Mouse (Mus musculus): Measurements from ENCODE around the gene Ebi3. TPM values are rescaled to one million over a fixed set of nuclear protein-coding genes. Genes with fewer than 3 reads are reported as not detected.

Gene Ebi3
- polyA plus RNA-seq (2015; fragmentation: Nextera tagmentation; extraction: Ambion mirVana) = 2.4 and 3.5 TPM in 2 replicates

GRCm38 (mm10) chr17:55952447-55953027 is at the start of gene Ebi3:
Gene Ebi3 (plus strand): TSS chr17:55952640.

DNA sequence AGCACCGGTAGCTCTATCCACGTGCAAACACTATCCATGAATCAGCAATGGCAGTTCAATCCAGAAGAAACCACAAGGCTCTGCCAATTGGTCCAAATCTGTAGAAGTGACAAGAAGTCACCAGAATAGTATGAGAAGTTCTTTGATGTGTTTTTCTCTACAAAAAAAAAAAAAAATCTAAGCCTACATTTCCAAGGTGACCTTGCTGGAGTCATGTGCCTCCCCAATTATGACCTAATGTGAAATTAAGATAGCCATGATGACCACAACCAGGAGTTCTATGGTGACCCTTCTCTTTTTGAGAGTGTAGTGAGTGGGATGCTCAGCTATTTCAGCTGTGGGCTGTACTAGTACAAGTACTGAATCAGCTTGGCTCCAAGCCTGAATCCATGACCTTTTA is 3.0 kb upstream of the Ebi3 start, which contains the start of gene Zfp119b:
Gene Zfp119b (minus strand): TSS at position 101 of the 400 bp plus-strand sequence.

GRCm38 (mm10) chr17:55958918-55959728 is 6.7 kb downstream of the Ebi3 start, which contains the start of gene Yju2:
Gene Yju2 (plus strand): TSS chr17:55959099.

DNA sequence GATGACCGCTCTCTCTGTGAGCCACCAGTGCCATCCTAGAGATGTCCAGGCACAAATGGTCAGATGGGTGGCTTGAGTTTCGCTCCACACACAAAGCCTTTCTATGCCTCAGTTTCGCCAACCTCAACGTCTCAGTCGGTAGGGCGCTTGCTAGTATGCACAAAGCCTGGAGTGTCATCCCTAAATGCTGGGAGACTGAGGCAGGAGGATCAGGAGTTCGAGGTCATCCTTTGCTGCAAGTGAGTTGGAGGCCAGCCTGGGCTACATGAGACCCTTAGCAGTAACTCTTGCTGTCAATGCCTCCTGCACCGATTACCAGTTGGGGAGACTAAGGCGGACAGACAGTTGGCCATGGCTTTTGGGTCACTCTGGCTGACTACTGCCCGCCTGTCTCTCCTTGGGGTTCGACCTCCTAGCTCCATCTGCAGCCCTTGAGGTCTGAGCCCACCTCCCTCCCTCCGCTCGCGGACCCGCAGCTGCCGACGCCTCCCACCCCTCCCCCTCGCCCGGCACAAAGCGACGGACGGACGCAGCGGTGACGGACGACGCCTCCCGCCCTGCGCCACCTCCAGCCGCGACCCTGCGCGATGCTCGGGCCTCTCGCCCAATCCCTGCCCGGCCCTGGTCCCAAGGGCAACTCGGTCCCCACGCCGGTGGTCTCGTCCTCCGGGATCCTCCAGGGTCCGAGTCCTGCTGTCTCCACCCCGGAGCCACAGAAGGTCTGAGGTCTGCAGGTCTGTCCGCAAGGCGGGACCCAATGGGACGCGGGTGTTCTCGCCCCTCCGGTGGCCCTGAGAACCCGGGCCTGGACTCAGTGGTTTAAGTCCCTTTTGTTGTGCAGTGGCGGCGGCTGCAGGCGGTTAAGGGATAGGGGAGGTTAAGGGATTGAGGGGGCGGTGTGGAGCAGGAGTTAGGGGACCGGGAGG is 17.8 kb downstream of the Ebi3 start, which contains the start of gene Shd:
Gene Shd (plus strand): TSS at position 502 of the 926 bp plus-strand sequence.

GRCm38 (mm10) chr17:55986030-55986961 is 33.9 kb downstream of the Ebi3 start, which contains the start of gene Fsd1:
Gene Fsd1 (plus strand): TSS chr17:55986509.

DNA sequence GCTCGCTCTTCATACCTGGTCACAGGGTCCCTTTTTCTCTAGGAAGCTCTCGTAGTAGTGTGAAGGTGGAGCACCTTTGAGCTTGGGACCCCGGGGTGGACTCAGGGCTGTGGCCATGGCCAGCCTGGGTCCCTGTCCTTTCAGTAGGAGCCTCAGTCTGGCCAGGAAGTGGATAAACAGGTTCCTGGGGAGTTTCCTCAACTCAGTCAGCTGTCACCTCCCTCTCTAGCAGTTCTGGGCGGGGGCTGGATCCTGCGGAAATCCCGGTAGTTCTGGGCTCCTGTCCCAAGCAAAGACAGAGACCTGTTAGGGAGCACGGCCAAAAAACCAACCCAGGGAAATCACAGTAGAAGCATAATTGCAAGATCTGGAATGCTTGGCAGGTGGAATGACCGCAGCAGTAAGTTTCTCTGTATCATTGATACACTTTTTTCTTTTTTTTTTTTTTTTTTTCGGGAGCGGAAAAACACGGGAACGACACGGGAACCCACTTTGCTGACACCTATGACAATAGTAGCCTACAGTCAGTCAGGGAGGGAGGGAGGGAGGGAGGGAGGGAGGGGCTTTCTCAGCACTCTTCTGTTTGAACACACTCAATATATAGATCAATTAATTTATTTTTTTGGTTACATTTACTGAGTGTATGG is 53.1 kb downstream of the Ebi3 start, which contains the start of the genes Stap2 and Mpnd:
Gene Stap2 (minus strand): TSS at position 170 of the 647 bp plus-strand sequence.
Gene Mpnd (plus strand): TSS at position 297 of the 647 bp plus-strand sequence.

Other genes with a start within 250 kb of the Ebi3 start
- 6.4 and 9.7 TPM in 2 replicates for gene Pot1b, start 240.0 kb upstream of the Ebi3 start, polyA plus RNA-seq (2015; fragmentation: Nextera tagmentation; extraction: Ambion mirVana)
- gene Adgre4, start 202.7 kb upstream of the Ebi3 start, polyA plus RNA-seq (2015; fragmentation: Nextera tagmentation; extraction: Ambion mirVana) = 0.69 and 0.77 TPM in 2 replicates
- gene Zfp119a, start 73.7 kb upstream of the Ebi3 start, polyA plus RNA-seq (2015; fragmentation: Nextera tagmentation; extraction: Ambion mirVana) = 8.9 and 11.5 TPM in 2 replicates
- gene Zfp959, start 60.5 kb upstream of the Ebi3 start, polyA plus RNA-seq (2015; fragmentation: Nextera tagmentation; extraction: Ambion mirVana) = 8.4 and 8.9 TPM in 2 replicates
- gene Zfp119b, start 3.1 kb upstream of the Ebi3 start, polyA plus RNA-seq (2015; fragmentation: Nextera tagmentation; extraction: Ambion mirVana) = 7.0 and 12.4 TPM in 2 replicates
- 14.2 and 14.9 TPM in 2 replicates for gene Yju2, start 6.5 kb downstream of the Ebi3 start, polyA plus RNA-seq (2015; fragmentation: Nextera tagmentation; extraction: Ambion mirVana)
- 8.4 and 15.4 TPM in 2 replicates for gene Shd, start 17.8 kb downstream of the Ebi3 start, polyA plus RNA-seq (2015; fragmentation: Nextera tagmentation; extraction: Ambion mirVana)
- gene Fsd1, start 33.9 kb downstream of the Ebi3 start, polyA plus RNA-seq (2015; fragmentation: Nextera tagmentation; extraction: Ambion mirVana) = 7.7 and 25.6 TPM in 2 replicates
- gene Stap2, start 52.9 kb downstream of the Ebi3 start, polyA plus RNA-seq (2015; fragmentation: Nextera tagmentation; extraction: Ambion mirVana) = 5.5 and 7.1 TPM in 2 replicates
- 70.3 and 75.4 TPM in 2 replicates for gene Mpnd, start 53.1 kb downstream of the Ebi3 start, polyA plus RNA-seq (2015; fragmentation: Nextera tagmentation; extraction: Ambion mirVana)
- 79.6 and 91.6 TPM in 2 replicates for gene Sh3gl1, start 84.0 kb downstream of the Ebi3 start, polyA plus RNA-seq (2015; fragmentation: Nextera tagmentation; extraction: Ambion mirVana)
- 7.3 and 8.5 TPM in 2 replicates for gene Chaf1a, start 87.8 kb downstream of the Ebi3 start, polyA plus RNA-seq (2015; fragmentation: Nextera tagmentation; extraction: Ambion mirVana)
- gene Ubxn6, start 122.4 kb downstream of the Ebi3 start, polyA plus RNA-seq (2015; fragmentation: Nextera tagmentation; extraction: Ambion mirVana) = 73.6 and 77.1 TPM in 2 replicates
- gene Hdgfl2, start 127.0 kb downstream of the Ebi3 start, polyA plus RNA-seq (2015; fragmentation: Nextera tagmentation; extraction: Ambion mirVana) = 46.2 and 64.5 TPM in 2 replicates
- gene Plin4, start 157.2 kb downstream of the Ebi3 start, polyA plus RNA-seq (2015; fragmentation: Nextera tagmentation; extraction: Ambion mirVana) = 0.09 and 0.21 TPM in 2 replicates
- gene Plin5, start 165.0 kb downstream of the Ebi3 start, polyA plus RNA-seq (2015; fragmentation: Nextera tagmentation; extraction: Ambion mirVana) = 5.7 and 12.9 TPM in 2 replicates
- gene Lrg1, start 169.4 kb downstream of the Ebi3 start, polyA plus RNA-seq (2015; fragmentation: Nextera tagmentation; extraction: Ambion mirVana) = 17.9 and 20.3 TPM in 2 replicates
- gene Sema6b, start 187.7 kb downstream of the Ebi3 start, polyA plus RNA-seq (2015; fragmentation: Nextera tagmentation; extraction: Ambion mirVana) = 1.5 and 1.6 TPM in 2 replicates
- 4.6 and 6.2 TPM in 2 replicates for gene Tnfaip8l1, start 209.8 kb downstream of the Ebi3 start, polyA plus RNA-seq (2015; fragmentation: Nextera tagmentation; extraction: Ambion mirVana)
- 93.6 and 111 TPM in 2 replicates for gene Mydgf, start 231.3 kb downstream of the Ebi3 start, polyA plus RNA-seq (2015; fragmentation: Nextera tagmentation; extraction: Ambion mirVana)